Mouse (Mus musculus): Measurements from ENCODE around the gene Map2k2. TPM values are rescaled to one million over a fixed set of nuclear protein-coding genes. Genes with fewer than 3 reads are reported as not detected.
A peak's percentile ranks its signal among the peaks of the same experiment; 100 is the strongest.
"Not testable (repeated sequence)": the region's sequence is repeated elsewhere in the genome, so short reads cannot be mapped to it uniquely, and the experiment has no call there.

The Map2k2 gene
- 100 to 1,000 TPM; 134 to 141 TPM for total RNA-seq (2021)

- DNase-seq = peak; percentile 99
Measured at GRCm38 (mm10) chr10:81105565-81106112, at the start of gene Map2k2. Gene Map2k2 (plus strand): TSS chr10:81105915.

GRCm38 (mm10) chr10:81057406-81058130 is 48.1 kb upstream of the Map2k2 start:
- peak; percentile 38 for DNase-seq

GRCm38 (mm10) chr10:81058896-81059295 is 46.8 kb upstream of the Map2k2 start:
- DNase-seq = no peak

GRCm38 (mm10) chr10:81059603-81060543 is 45.8 kb upstream of the Map2k2 start, which contains the start of gene Sgta:
Gene Sgta (minus strand): TSS chr10:81060181.
- peak; percentile 99 for DNase-seq

DNA sequence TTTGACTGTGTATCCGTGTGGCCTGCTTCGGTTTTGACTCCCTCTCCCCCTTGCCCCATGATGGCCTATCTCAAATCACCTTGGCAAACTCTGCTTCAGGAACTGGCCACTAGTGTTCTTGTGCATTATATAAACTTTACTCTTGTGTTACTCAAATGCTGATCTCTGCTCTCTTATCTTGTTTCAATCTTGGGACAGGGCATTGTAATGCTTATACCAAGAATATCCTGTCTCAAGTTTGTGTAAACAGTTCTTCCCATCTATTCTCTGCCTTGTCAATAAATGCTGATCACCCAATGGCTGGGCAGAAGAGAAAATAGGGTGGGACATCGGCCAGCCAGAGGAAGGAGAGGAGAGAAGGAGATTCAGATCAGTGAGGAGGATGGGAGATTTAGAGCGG is 43.0 kb upstream of the Map2k2 start:
- no peak for DNase-seq

- DNase-seq = not testable (repeated sequence)
Measured at GRCm38 (mm10) chr10:81064519-81064918, 41.2 kb upstream of the Map2k2 start.

- DNase-seq = no peak
Measured at GRCm38 (mm10) chr10:81068706-81069105, 37.0 kb upstream of the Map2k2 start.

GRCm38 (mm10) chr10:81069836-81070235 is 35.9 kb upstream of the Map2k2 start, which contains the start of gene Thop1:
Gene Thop1 (plus strand): TSS chr10:81070035.
- DNase-seq = peak; percentile 98

DNA sequence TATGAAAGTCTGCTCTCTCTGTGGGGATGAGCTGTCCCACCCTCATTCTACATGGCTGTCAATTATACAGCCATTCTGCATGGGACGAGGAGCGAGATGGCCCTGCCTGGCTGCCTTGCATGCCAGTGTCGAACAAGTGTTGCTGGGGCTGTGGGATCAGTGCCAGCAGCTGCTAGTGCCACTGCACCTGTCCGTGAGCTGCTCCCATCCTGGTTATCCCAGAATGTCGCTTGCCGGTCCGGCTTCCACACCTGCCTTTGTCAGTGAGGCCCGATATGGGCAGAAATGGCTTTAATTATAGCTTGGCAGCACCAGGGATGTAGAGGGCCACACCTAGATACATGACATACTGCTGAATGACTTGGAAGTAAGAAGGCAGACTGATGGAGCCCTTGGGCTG is 33.4 kb upstream of the Map2k2 start:
- DNase-seq = no peak

DNA sequence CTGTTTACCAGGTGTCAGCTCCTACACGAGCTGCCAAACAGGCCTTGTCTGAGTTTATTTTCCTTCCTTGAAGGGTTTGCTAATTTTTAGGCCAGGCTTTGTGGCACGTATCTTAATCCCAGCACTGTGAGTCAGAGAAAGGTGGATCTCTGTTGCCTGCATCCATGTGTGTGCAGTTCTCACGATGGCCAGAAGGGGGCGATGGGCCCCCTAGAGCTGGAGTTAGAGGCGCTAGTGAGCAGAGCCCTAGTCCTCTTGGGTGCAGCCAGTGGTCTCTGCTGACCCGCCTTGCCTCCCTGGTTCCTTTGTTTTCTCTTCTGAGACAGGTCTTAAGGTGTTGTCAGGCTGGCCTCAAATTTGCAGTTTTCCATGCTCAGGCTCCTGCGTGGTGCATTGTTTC is 32.3 kb upstream of the Map2k2 start:
- DNase-seq = peak; percentile 42

- no peak for DNase-seq
Measured at GRCm38 (mm10) chr10:81075734-81076133, 30.0 kb upstream of the Map2k2 start.

GRCm38 (mm10) chr10:81076356-81076755 is 29.4 kb upstream of the Map2k2 start:
- no peak for DNase-seq

GRCm38 (mm10) chr10:81077916-81078315 is 27.8 kb upstream of the Map2k2 start:
- no peak for DNase-seq

DNA sequence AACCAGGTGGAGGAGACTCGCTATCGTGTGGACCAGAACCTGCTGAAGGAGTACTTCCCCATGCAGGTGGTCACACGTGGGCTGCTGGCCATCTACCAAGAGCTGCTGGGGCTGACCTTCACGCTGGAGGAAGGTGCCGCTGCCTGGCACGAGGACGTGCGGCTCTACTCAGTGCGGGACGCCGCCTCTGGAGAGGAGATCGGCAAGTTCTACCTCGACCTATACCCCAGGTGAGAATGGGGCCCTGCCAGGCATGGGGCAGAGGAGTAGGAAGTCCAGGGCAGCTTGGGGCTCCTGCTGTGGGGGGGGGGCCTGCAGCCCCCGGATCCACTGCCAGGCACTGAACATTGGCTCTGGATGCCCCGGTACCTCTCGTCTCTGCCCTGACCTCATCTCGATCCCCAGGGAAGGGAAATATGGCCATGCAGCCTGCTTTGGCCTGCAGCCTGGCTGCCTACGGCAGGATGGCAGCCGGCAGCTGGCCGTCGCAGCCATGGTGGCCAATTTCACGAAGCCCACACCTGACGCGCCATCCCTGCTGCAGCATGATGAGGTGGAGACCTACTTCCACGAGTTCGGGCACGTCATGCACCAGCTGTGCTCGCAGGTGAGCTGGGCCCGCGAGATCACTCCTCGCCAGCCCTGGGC is 25.6 kb upstream of the Map2k2 start:
- DNase-seq = no peak

DNA sequence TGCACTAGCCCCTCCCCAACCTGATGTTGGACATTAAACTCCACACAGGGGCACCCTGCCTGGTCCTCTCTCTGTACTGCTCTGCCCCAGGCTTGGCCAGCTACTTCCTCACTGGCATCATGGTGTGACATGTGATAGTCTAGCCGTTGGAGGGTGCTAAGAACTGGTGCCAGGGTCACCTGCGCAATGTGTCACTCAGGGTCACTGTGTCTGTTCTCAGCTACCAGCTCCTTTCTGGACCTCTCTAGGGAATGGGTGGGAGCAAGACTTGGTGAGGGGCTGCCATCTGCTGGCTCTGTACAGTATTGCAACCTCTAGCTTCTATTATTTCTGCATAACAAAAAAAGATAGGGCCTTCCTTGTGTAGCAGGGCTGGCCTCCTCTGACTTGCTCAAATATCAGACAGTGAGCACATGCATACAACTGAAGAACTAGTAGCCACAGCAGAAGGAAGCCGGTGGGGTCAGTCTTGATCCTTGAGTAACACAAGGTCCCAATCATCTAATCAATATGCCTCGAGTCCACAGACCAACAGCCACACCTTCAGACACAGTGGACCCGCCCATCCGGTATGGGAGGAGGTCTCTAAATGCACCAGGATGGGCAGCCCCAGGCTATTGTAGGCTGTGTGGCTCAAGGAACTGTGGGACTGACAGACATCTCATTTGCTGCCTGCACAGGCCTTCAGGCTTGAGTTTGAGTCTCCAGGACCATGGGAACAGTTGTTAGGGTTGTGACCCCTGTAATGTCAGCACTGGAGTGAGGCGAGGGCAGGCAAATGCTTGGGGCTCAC is 23.4 kb upstream of the Map2k2 start:
- peak; percentile 79 for DNase-seq

DNA sequence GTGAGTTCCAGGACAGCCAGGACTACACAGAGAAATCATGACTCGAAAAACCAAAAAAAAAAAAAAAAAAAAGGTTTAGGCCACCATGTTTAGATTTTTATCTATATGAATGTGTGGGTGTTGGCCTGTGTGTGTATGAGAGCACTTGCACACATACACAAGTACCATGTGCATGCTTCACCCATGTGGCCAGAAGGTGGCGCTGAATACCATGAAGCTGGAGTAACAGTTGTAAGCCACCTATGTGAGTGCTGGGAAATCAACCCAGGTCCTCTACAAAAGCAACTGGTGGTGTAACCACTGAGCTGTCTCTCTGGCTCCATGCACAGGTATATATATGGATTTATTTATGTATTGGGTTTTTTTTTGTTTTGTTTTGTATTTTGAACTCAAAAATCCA is 18.7 kb upstream of the Map2k2 start:
- DNase-seq = no peak

DNA sequence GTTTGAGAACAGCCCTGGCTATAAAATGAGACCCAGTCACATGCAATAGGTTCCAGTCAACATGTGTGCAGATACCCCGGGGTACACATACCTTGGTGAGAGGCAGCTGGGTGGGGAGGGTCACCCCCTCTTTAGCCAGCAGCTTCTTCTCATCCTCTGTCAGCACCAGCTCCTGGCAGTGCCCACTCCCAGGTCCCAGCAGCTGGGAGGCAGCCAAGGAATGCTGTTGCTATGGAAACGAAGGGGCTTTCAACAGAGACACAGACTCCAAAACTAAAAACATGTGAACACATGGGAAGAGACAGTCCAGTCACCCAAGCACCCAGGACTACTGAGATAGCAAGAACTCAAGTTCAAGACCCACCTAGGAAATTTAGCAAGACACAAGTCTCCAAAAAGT is 16.5 kb upstream of the Map2k2 start:
- DNase-seq = peak; percentile 54

DNA sequence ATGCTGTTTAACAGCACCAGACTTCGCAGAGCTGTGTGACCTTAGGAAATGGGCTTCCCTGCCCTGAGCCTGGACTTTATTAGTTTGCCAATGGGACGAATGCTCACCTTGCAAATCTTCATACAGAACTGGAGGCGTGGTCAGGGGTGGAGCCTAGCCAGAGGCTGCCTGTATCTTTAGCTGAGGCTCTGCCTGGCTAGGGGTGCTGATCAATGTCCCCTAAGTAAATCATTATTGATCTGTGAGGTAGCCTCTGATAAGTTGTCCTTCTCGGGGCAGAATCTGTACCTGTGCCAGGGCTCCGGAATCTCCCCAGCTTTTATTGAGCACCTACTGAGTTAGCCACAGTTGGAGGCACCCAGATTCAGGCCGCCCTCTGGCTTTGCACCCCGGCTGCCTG is 15.1 kb upstream of the Map2k2 start:
- DNase-seq = no peak

GRCm38 (mm10) chr10:81092465-81093250 is 13.1 kb upstream of the Map2k2 start:
- DNase-seq = peak; percentile 76

DNA sequence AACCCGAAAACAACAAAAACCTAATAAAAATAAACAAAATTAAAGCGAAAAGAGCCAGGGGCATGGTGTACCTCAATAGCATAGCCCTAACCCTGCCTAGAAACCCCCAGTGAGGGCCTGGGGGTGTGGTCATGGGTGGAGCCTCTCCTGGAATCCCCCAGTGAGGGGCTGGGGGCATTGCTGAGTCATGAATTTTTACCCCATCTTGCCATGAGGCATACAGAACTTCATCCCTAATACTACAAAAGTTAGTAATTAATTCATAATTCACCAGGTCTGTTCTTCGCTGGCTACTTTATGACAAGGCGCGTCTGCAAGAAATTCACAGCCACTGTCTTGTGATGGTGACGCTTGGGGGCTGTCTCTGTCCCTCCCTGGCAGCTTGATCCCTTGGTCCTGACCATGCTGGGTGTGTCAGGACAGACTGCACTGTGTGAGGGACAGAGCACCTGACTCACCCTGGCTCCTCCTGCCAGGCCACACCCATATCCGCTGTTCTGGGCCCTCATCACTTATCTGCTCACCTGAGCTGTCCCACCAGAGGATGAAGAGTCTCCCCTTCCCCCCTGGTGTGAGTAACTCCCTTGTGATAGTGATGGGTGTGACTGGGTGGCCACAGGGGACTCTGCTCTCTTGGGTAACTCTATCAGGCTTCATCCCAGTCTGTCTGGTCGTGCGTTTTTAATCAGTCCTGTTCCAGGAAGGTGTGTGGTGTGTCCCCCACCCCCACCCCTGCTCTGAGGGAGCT is 10.6 kb upstream of the Map2k2 start:
- DNase-seq = no peak
